Mouse (Mus musculus): ENCODE measurements around the gene Clip2. TPM values are rescaled to one million over a fixed set of nuclear protein-coding genes. Genes with fewer than 3 reads are reported as not detected.

The Clip2 gene
- not detected in 2 replicates for polyA plus RNA-seq (2012; ENCODE audit: insufficient read depth, insufficient read length, low replicate concordance, missing spikeins)

- 2% methylated on average over 61 of the region's 61 CpGs for WGBS
- TF ChIP-seq POLR2A (IDR thresholded peaks at IDR 0.05; ENCODE audit: insufficient read depth, low read depth, low read length) (peak; percentile 43), CTCF (IDR thresholded peaks at IDR 0.05; ENCODE audit: insufficient read depth, low read depth, low read length) (0 out of 2 replicates have a peak, but pooled peaks have one; percentile 17)
- H3K4me3 ChIP-seq (ENCODE audit: insufficient read depth, low read depth, low read length), result peak within 1 kb of the TSS; percentile 93
- peak within 1 kb of the TSS; percentile 97 for H3K27ac ChIP-seq (ENCODE audit: insufficient read depth, low read depth, low read length)
- peaks cover 37% of the 10 kb centered on the region for H3K4me1 ChIP-seq (ENCODE audit: control insufficient read depth, insufficient read depth, low read length)
These were observed at the start of gene Clip2 for GRCm38 (mm10) chr5:134552110-134552972. TSS of gene Clip2 (minus strand) at chr5:134552434.

- 52% methylated on average over 10 of the region's 10 CpGs for WGBS
- Histone ChIP-seq H3K4me1 (ENCODE audit: control insufficient read depth, insufficient read depth, low read length) (peaks cover 6% of the 10 kb centered on the region; the same call in 1 of the 2 replicates), H3K27ac (ENCODE audit: insufficient read depth, low read depth, low read length) (no peak overlapping the region), H3K4me3 (ENCODE audit: insufficient read depth, low read depth, low read length) (no peak overlapping the region)
- no peak for TF ChIP-seq CTCF (IDR thresholded peaks at IDR 0.05; ENCODE audit: insufficient read depth, low read depth, low read length)
- no peak for TF ChIP-seq POLR2A (IDR thresholded peaks at IDR 0.05; ENCODE audit: insufficient read depth, low read depth, low read length)
These were observed 45.5 kb upstream of the Clip2 start for GRCm38 (mm10) chr5:134597711-134598110.

GRCm38 (mm10) chr5:134593093-134593492, 40.9 kb upstream of the Clip2 start:
- Histone ChIP-seq H3K27ac (ENCODE audit: insufficient read depth, low read depth, low read length) (no peak overlapping the region), H3K4me1 (ENCODE audit: control insufficient read depth, insufficient read depth, low read length) (peaks cover 6% of the 10 kb centered on the region; the same call in 1 of the 2 replicates), H3K4me3 (ENCODE audit: insufficient read depth, low read depth, low read length) (no peak overlapping the region)
- WGBS, result 92% methylated on average over 9 of the region's 9 CpGs
- TF ChIP-seq POLR2A (IDR thresholded peaks at IDR 0.05; ENCODE audit: insufficient read depth, low read depth, low read length) (no peak), CTCF (IDR thresholded peaks at IDR 0.05; ENCODE audit: insufficient read depth, low read depth, low read length) (no peak)

- 87% methylated on average over 11 of the region's 11 CpGs for WGBS
- H3K4me1 ChIP-seq (ENCODE audit: control insufficient read depth, insufficient read depth, low read length), result 0 out of 2 replicates have a peak, but pooled peaks cover under 1% of the 10 kb centered on the region
- H3K4me3 ChIP-seq (ENCODE audit: insufficient read depth, low read depth, low read length), result no peak overlapping the region
- H3K27ac ChIP-seq (ENCODE audit: insufficient read depth, low read depth, low read length), result no peak overlapping the region
- TF ChIP-seq POLR2A (IDR thresholded peaks at IDR 0.05; ENCODE audit: insufficient read depth, low read depth, low read length), result no peak
- no peak for TF ChIP-seq CTCF (IDR thresholded peaks at IDR 0.05; ENCODE audit: insufficient read depth, low read depth, low read length)
These were observed 39.9 kb upstream of the Clip2 start for GRCm38 (mm10) chr5:134592026-134592581.

- Histone ChIP-seq H3K27ac (ENCODE audit: insufficient read depth, low read depth, low read length) (no peak overlapping the region), H3K4me1 (ENCODE audit: control insufficient read depth, insufficient read depth, low read length) (no peaks in the 10 kb centered on the region), H3K4me3 (ENCODE audit: insufficient read depth, low read depth, low read length) (no peak overlapping the region)
- TF ChIP-seq CTCF (IDR thresholded peaks at IDR 0.05; ENCODE audit: insufficient read depth, low read depth, low read length) (no peak), POLR2A (IDR thresholded peaks at IDR 0.05; ENCODE audit: insufficient read depth, low read depth, low read length) (no peak)
- WGBS, result 93% methylated on average over 3 of the region's 3 CpGs
These were observed 37.7 kb upstream of the Clip2 start for GRCm38 (mm10) chr5:134589900-134590299.

GRCm38 (mm10) chr5:134584798-134585197, 32.6 kb upstream of the Clip2 start:
- no peak overlapping the region for H3K27ac ChIP-seq (ENCODE audit: insufficient read depth, low read depth, low read length)
- peaks cover 3% of the 10 kb centered on the region for H3K4me1 ChIP-seq (ENCODE audit: control insufficient read depth, insufficient read depth, low read length)
- no peak overlapping the region for H3K4me3 ChIP-seq (ENCODE audit: insufficient read depth, low read depth, low read length)
- no peak for TF ChIP-seq CTCF (IDR thresholded peaks at IDR 0.05; ENCODE audit: insufficient read depth, low read depth, low read length)
- TF ChIP-seq POLR2A (IDR thresholded peaks at IDR 0.05; ENCODE audit: insufficient read depth, low read depth, low read length), result no peak
- 90% methylated on average over 5 of the region's 5 CpGs for WGBS

- 46% methylated on average over 3 of the region's 3 CpGs for WGBS
- Histone ChIP-seq H3K4me1 (ENCODE audit: control insufficient read depth, insufficient read depth, low read length) (peaks cover 3% of the 10 kb centered on the region), H3K27ac (ENCODE audit: insufficient read depth, low read depth, low read length) (no peak overlapping the region), H3K4me3 (ENCODE audit: insufficient read depth, low read depth, low read length) (no peak overlapping the region)
- TF ChIP-seq CTCF (IDR thresholded peaks at IDR 0.05; ENCODE audit: insufficient read depth, low read depth, low read length), result no peak
- no peak for TF ChIP-seq POLR2A (IDR thresholded peaks at IDR 0.05; ENCODE audit: insufficient read depth, low read depth, low read length)
These were observed 31.6 kb upstream of the Clip2 start for GRCm38 (mm10) chr5:134583884-134584213.

GRCm38 (mm10) chr5:134583006-134583883, 31.0 kb upstream of the Clip2 start:
- peak overlapping the region; percentile 91 for H3K4me3 ChIP-seq (ENCODE audit: insufficient read depth, low read depth, low read length)
- 21% methylated on average over 15 of the region's 15 CpGs for WGBS
- no peak for TF ChIP-seq POLR2A (IDR thresholded peaks at IDR 0.05; ENCODE audit: insufficient read depth, low read depth, low read length)
- no peak for TF ChIP-seq CTCF (IDR thresholded peaks at IDR 0.05; ENCODE audit: insufficient read depth, low read depth, low read length)
- peaks cover 3% of the 10 kb centered on the region for H3K4me1 ChIP-seq (ENCODE audit: control insufficient read depth, insufficient read depth, low read length)
- no peak overlapping the region for H3K27ac ChIP-seq (ENCODE audit: insufficient read depth, low read depth, low read length)
